Mouse (Mus musculus) large intestine, adult 2 months (tissue): ENCODE results near the gene Gm29427. TPM values are rescaled to one million over a fixed set of nuclear protein-coding genes. Genes with fewer than 3 reads are reported as not detected.
"Not testable (repeated sequence)": the region's sequence is repeated elsewhere in the genome, so short reads cannot be mapped to it uniquely, and the experiment has no call there.

Source experiments
- DNase-seq: peaks from one replicate; pipeline ENCODE4 v3.0.0-alpha.2; 2012; ENCODE audit warnings: low read depth, low spot score
- WGBS: fragments of 180-500 bp; shearing (Covaris S2); methylation state at CpG from one replicate; pipeline ENCODE4 v1.1.7; 2018; 5-methylcytosine and 5-hydroxymethylcytosine counted together
- polyA plus RNA-seq: library from polyadenylated mRNA; depleted of rRNA; stranded (reverse); fragments of >200 nt; gene quantifications from 2 replicates; pipeline ENCODE4 v1.2.3, GENCODE M21; 2012; rRNA removed

Gm29427 gene
- polyA plus RNA-seq, 1 experiment, result not detected

- DNase-seq, result peak; percentile 78
- WGBS, result 21% methylated on average over 6 of the region's 6 CpGs
Measured at GRCm38 (mm10) chr1:130681656-130682413, 33.8 kb downstream of the Gm29427 start.

DNA sequence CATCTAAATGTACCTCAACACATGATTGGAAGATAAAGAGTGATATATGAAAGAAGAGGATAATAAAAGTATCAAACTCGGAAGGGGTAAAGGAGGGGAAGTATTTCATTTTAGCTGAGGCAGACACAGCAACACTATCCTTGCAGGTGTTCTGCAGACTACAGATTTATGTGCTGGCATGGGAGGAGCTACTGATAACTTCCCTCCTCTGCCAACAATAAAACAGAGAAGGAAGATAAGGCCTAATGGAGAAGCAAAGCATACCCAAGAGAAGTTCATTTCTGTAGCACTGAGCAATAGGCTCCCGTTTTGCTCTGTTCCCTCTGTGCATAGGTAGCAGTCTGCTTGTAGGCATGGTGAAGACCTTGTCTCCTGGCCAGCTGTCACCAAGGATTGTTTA, 34.5 kb downstream of the Gm29427 start:
- DNase-seq, result no peak

DNA sequence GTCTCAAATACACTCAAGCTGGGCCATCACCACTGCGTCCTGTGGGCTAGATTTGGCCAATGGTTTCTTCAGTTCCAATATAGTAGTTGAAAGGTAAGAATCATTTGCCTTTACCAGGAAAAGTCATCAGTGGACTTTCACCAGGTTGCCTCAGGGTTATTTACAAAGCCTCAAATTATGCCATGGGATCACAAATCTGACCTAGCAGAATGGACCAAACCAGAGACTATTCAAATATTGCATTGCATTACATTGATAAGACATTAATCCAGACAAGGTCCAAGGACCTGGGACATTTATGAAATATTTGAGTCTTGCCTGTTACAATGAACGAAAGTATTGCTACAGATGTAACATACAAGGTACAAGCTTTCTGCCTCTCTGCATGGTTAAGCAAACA, 37.0 kb downstream of the Gm29427 start:
- WGBS, result 83% methylated on average over 2 of the region's 2 CpGs
- no peak for DNase-seq

More for the DNA sequence above, 34.5 kb downstream of the Gm29427 start:
- WGBS, result 22% methylated on average over 2 of the region's 2 CpGs

GRCm38 (mm10) chr1:130663576-130663975, 52.0 kb downstream of the Gm29427 start:
- not testable (repeated sequence) for DNase-seq
- WGBS, result 71% methylated on average over 5 of the region's 5 CpGs

- DNase-seq, result peak; percentile 46
- 25% methylated on average over 3 of the region's 3 CpGs for WGBS
Measured at GRCm38 (mm10) chr1:130661454-130661853, 54.1 kb downstream of the Gm29427 start, which contains the start of gene C4bp. C4bp (minus strand) TSS chr1:130661632.

DNA sequence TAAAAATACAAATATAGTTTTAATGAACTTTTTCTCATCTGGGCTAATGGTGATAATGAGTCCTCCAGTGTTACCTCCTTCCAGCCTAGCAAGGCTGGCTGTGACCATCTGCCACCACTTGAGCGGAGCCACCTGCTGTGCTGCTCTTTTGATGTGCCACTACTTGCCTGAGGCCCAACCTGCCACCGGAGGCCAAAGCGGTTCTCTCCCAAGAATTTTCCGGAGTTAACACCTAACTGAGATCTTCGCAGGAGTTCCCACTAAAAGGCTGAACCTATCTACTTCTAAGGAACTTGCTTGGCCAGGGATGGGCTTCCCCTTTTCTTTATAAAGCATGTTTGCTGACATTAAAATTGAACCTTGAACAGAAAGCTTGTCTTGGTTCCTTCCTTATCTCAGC, 56.0 kb downstream of the Gm29427 start:
- not testable (repeated sequence) for DNase-seq
- WGBS, result 18% methylated on average over 5 of the region's 5 CpGs

DNA sequence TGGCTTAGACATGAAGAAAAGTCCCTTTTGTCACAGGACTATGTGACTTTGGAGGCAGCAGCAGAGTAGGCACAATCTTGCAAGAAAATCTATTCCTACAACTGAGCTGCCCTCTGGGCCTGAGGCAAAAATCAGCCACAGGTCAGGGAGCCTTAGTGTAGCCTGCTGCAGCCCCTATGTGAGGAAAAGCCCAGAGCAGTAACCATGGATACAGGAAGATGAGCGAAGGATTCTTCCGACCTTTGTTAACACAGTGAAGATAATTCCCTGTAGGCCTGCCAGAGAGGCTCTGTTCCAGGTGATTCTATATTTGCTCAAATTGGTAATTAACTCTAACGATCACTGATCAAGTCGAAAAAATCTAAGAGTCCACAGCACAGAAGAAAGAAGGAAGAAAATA, 71.5 kb downstream of the Gm29427 start:
- WGBS, result 66% methylated on average over 4 of the region's 4 CpGs

DNA sequence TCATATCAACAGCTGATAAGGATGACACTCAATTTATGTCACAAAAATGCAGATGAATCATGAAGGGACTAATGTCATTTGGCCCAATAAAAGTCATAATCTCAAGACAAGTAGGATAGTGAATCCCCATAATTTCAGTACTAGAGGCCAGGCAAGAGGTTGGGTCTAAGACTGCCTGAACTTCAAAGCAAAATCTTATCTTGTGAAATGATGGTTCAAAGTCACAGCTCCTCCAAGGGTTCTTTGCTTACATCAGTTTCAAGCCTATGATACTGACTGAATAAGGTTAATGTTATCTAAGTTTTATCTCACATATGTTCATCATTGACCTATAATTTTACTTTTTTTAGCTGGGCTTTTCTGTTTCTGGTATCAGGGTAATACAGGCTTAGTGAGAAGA, 74.6 kb downstream of the Gm29427 start:
- DNase-seq, result no peak

More for the DNA sequence above, 71.5 kb downstream of the Gm29427 start:
- DNase-seq, result no peak

GRCm38 (mm10) chr1:130633761-130634410, 81.7 kb downstream of the Gm29427 start:
- 8% methylated on average over 16 of the region's 16 CpGs for WGBS

DNA sequence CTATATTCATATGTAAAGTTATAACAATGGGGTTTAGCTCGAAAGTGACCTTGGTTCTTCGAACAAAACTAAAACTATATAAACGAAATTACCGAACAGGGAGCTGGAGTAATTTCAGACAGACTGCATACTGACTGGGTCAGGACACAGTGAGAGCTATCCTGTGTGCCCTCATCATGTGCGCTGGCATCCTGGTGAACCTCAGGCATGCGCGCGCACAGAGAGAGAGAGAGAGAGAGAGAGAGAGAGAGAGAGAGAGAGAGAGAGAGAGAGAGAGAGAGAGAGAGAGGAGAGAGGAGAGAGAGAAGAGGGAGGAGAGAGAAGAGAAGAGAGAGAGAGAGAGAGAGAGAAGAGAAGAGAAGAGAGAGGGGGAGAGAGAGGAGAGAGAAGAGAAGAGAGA, 82.3 kb downstream of the Gm29427 start:
- no peak for DNase-seq
- WGBS, result 57% methylated on average over 8 of the region's 8 CpGs

More at GRCm38 (mm10) chr1:130633761-130634410, 81.7 kb downstream of the Gm29427 start:
- DNase-seq, result peak; percentile 52

DNA sequence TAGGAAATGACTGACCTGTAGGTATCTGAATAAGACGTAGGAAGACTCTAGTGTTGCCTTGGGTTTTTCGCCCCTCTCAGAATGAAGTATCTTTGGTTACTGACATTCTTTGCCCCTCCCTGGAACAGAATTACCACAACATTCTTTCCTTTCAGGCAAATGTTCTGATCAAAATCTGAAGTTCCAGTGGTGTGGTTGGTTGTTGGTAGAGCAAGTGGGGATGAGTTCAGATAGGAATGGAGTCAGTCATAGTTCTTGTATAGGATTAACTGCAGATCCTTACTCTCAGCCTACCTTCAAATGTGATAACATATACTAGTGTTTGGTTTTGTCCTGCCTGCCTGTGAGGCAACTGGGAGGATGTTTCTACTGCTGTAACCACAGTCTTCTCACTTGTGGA, 86.1 kb downstream of the Gm29427 start, which contains the start of gene Zp3r:
Zp3r (minus strand) TSS at position 101 of the 400 bp plus-strand sequence.
- no peak for DNase-seq
- WGBS, result 99% methylated on average over 2 of the region's 2 CpGs

Other genes with a start within 250 kb of the Gm29427 start
- gene Zp3r, start 86.2 kb downstream of the Gm29427 start, polyA plus RNA-seq, result not detected in 2 replicates
- gene C4bp, start 54.2 kb downstream of the Gm29427 start, polyA plus RNA-seq, result 2.5 and 3.6 TPM in 2 replicates
- 1.1 and 2.7 TPM in 2 replicates for gene Yod1, start 1.5 kb upstream of the Gm29427 start, polyA plus RNA-seq
- gene Pfkfb2, start 13.5 kb upstream of the Gm29427 start, polyA plus RNA-seq, result 6.6 and 14.1 TPM in 2 replicates
- 40.8 and 74.5 TPM in 2 replicates for gene AA986860, start 16.2 kb upstream of the Gm29427 start, polyA plus RNA-seq
- 1.7 and 2.3 TPM in 2 replicates for gene Fcamr, start 85.1 kb upstream of the Gm29427 start, polyA plus RNA-seq
- 748 and 1,411 TPM in 2 replicates for gene Pigr, start 110.9 kb upstream of the Gm29427 start, polyA plus RNA-seq
- 9.5 and 20.8 TPM in 2 replicates for gene Fcmr, start 149.9 kb upstream of the Gm29427 start, polyA plus RNA-seq
- gene Il24, start 171.7 kb upstream of the Gm29427 start, polyA plus RNA-seq, result not detected in 2 replicates
- not detected in 2 replicates for gene Il20, start 195.7 kb upstream of the Gm29427 start, polyA plus RNA-seq
- not detected in 2 replicates for gene Il19, start 224.3 kb upstream of the Gm29427 start, polyA plus RNA-seq